ENCODE assay signal across 28 mouse cellular contexts in genomic region chr16:24137266-24138033, GRCm38 (mm10).
DNase-seq lines count a peak whose midpoint lies in the region; ATAC-seq and TF ChIP-seq lines count a peak whose summit lies in the region.
"Had no signal": no experiment of that assay in that cellular context is flagged by ENCODE, and none has a peak within 500 bp of the region (broad histone marks: within the 10 kb centered on the region; RNA-seq: fewer than 3 reads in every experiment).

No protein-coding gene starts in this region.

- TF ChIP-seq POLR2A in heart, adult 2 months (IDR thresholded peaks at IDR 0.05; ENCODE audit: insufficient read depth, low read depth, low read length), result no peak
- no peak for TF ChIP-seq POLR2A in bone marrow macrophage, adult 2 months (IDR thresholded peaks at IDR 0.05; ENCODE audit: borderline replicate concordance, low read depth, low read length)

- H3K36me3 ChIP-seq in heart, adult 2 months (ENCODE audit: control insufficient read depth, insufficient read depth, low read length), result no peaks in the 10 kb centered on the region
- no peaks in the 10 kb centered on the region for H3K36me3 ChIP-seq in liver, embryonic 12.5 days
- H3K36me3 ChIP-seq: embryonic facial prominence, embryonic 12.5 days; heart, embryonic 10.5 days; intestine, embryonic 15.5 days; limb, embryonic 12.5 days; liver, embryonic 13.5 days; midbrain, embryonic 15.5 days; neural tube, embryonic 12.5 days had no signal

- peak; percentile 83 for DNase-seq in heart, adult 11 months
- no peak for DNase-seq in heart, adult 2 months
- DNase-seq in A20 (ENCODE audit: low read depth, low spot score), result peak; percentile 57
- DNase-seq in left cerebral cortex, postnatal 4 days, result no peak
- DNase-seq: adrenal gland, postnatal 10 days; cerebellum, adult 11-12 months; forebrain, postnatal 0 days; gastrocnemius, postnatal 25 days; heart, postnatal 4 days; kidney, postnatal 10 days; liver, embryonic 13.5 days; lung, adult 2 months; lung, postnatal 14 days; retina, postnatal 1 day; right cerebral cortex, postnatal 25 days; spleen, adult 18-20 months had no signal

- TF ChIP-seq CTCF in heart, adult 2 months (IDR thresholded peaks at IDR 0.05), result no peak
- no peak for TF ChIP-seq CTCF in bone marrow macrophage, adult 2 months (IDR thresholded peaks at IDR 0.05; ENCODE audit: low read depth, low read length)

- no peak overlapping the region for H3K4me3 ChIP-seq in heart, adult 2 months
- H3K4me3 ChIP-seq in bone marrow macrophage, adult 2 months (ENCODE audit: insufficient read depth, low read length), result no peak overlapping the region
- no peak overlapping the region for H3K4me3 ChIP-seq in liver, embryonic 12.5 days
- H3K4me3 ChIP-seq: embryonic facial prominence, embryonic 12.5 days; heart, embryonic 10.5 days; intestine, embryonic 15.5 days; layer of hippocampus, adult 2 months; limb, embryonic 12.5 days; liver, embryonic 13.5 days; midbrain, embryonic 15.5 days; neural tube, embryonic 12.5 days had no signal

- intact Hi-C loops in heart, adult 2 months (cut with DNase I), result no loop called here
- intact Hi-C loops in left cerebral cortex, postnatal 4 days (cut with DNase I), result no loop called here

- H3K4me1 ChIP-seq in heart, adult 2 months (ENCODE audit: control insufficient read depth, insufficient read depth, low read length), result peaks cover 1% of the 10 kb centered on the region; the same call in 1 of the 2 replicates
- peaks cover 28% of the 10 kb centered on the region for H3K4me1 ChIP-seq in bone marrow macrophage, adult 2 months (ENCODE audit: control insufficient read depth, insufficient read depth, low read length)
- H3K4me1 ChIP-seq in liver, embryonic 12.5 days, result no peaks in the 10 kb centered on the region
- H3K4me1 ChIP-seq: embryonic facial prominence, embryonic 12.5 days; intestine, embryonic 15.5 days; midbrain, embryonic 15.5 days; neural tube, embryonic 12.5 days had no signal

- TF ChIP-seq EP300 in heart, adult 2 months (IDR thresholded peaks at IDR 0.05; ENCODE audit: insufficient read depth, low read depth, low read length), result no peak

- WGBS in heart, adult 2 months, result 86% methylated on average over 7 of the region's 7 CpGs
- 61% methylated on average over 7 of the region's 7 CpGs for WGBS in liver, embryonic 12.5 days (ENCODE audit: insufficient replicate concordance)

- H3K27me3 ChIP-seq in heart, adult 2 months (ENCODE audit: control insufficient read depth, insufficient read depth, low read length), result no peaks in the 10 kb centered on the region
- H3K27me3 ChIP-seq in liver, embryonic 12.5 days (replicated peaks), result no peaks in the 10 kb centered on the region
- H3K27me3 ChIP-seq: embryonic facial prominence, embryonic 12.5 days; intestine, embryonic 15.5 days; limb, embryonic 12.5 days; liver, embryonic 13.5 days; midbrain, embryonic 15.5 days; neural tube, embryonic 12.5 days had no signal

- H3K4me2 ChIP-seq in liver, embryonic 12.5 days, result no peak overlapping the region
- H3K4me2 ChIP-seq: embryonic facial prominence, embryonic 12.5 days; intestine, embryonic 15.5 days; limb, embryonic 12.5 days; liver, embryonic 13.5 days; midbrain, embryonic 15.5 days; neural tube, embryonic 12.5 days had no signal

- H3K9me3 ChIP-seq in liver, embryonic 12.5 days (replicated peaks), result no peaks in the 10 kb centered on the region
- H3K9me3 ChIP-seq: embryonic facial prominence, embryonic 12.5 days; heart, embryonic 10.5 days; intestine, embryonic 15.5 days; limb, embryonic 12.5 days; liver, embryonic 13.5 days; midbrain, embryonic 15.5 days; neural tube, embryonic 12.5 days had no signal

- H3K27ac ChIP-seq in heart, adult 2 months, result no peak overlapping the region
- peak overlapping the region; percentile 89 for H3K27ac ChIP-seq in bone marrow macrophage, adult 2 months (ENCODE audit: insufficient read depth, low read depth, low read length)
- H3K27ac ChIP-seq in liver, embryonic 12.5 days, result no peak overlapping the region
- H3K27ac ChIP-seq: embryonic facial prominence, embryonic 12.5 days; heart, embryonic 10.5 days; intestine, embryonic 15.5 days; layer of hippocampus, adult 2 months; limb, embryonic 12.5 days; liver, embryonic 13.5 days; midbrain, embryonic 15.5 days; neural tube, embryonic 12.5 days had no signal

- H3K9ac ChIP-seq in heart, adult 2 months (ENCODE audit: low read depth, low read length), result no peak overlapping the region
- no peak overlapping the region for H3K9ac ChIP-seq in liver, embryonic 12.5 days
- H3K9ac ChIP-seq: embryonic facial prominence, embryonic 12.5 days; forebrain, postnatal 0 days; intestine, embryonic 15.5 days; limb, embryonic 12.5 days; liver, embryonic 13.5 days; midbrain, embryonic 15.5 days; neural tube, embryonic 12.5 days had no signal

- no peaks in the 10 kb centered on the region for H3K79me2 ChIP-seq in heart, adult 2 months (replicated peaks; ENCODE audit: control insufficient read depth, insufficient read depth, low read length)

- ATAC-seq in megakaryocyte, adult 5-6 weeks (ENCODE audit: poor library complexity, severe bottlenecking), result peak; percentile 46
- ATAC-seq in liver, embryonic 12.5 days, result no peak
- ATAC-seq: activated CD4-positive, CD25-positive, alpha-beta regulatory T cell, adult 4 months; forebrain, postnatal 0 days; hindbrain, embryonic 16.5 days; intestine, embryonic 15.5 days; midbrain, embryonic 15.5 days had no signal

Comparison
In these comparisons a context has a peak if more than half of its experiments do, and no peak if none do; other contexts are left out.
1. DNase-seq: peak in heart, adult 11 months (single experiment) and A20 (single experiment); none in heart, adult 2 months (0 of 2) and left cerebral cortex, postnatal 4 days (single experiment).